Mouse (Mus musculus) urinary bladder, adult 2 months (tissue): ENCODE data around the gene Coro1b. TPM values are rescaled to one million over a fixed set of nuclear protein-coding genes. Genes with fewer than 3 reads are reported as not detected.
"Not testable (repeated sequence)": the region's sequence is repeated elsewhere in the genome, so short reads cannot be mapped to it uniquely, and the experiment has no call there.

Experiments
- DNase-seq: peaks from one replicate; pipeline ENCODE4 v3.0.0; 2022; ENCODE audit warnings: low spot score
- polyA plus RNA-seq: library from polyadenylated mRNA; depleted of rRNA; stranded (reverse); fragments of >200 nt; gene quantifications from 2 replicates; pipeline ENCODE4 v1.2.3, GENCODE M21; 2012

Gene Coro1b
- polyA plus RNA-seq, 1 experiment: 277 TPM

GRCm38 (mm10) chr19:4120496-4120895 is 27.9 kb upstream of the Coro1b start:
- no peak for DNase-seq

- peak; percentile 90 for DNase-seq
These were observed 27.2 kb upstream of the Coro1b start for GRCm38 (mm10) chr19:4121097-4121805.

- not testable (repeated sequence) for DNase-seq
These were observed 26.5 kb upstream of the Coro1b start for GRCm38 (mm10) chr19:4121896-4122295.

GRCm38 (mm10) chr19:4122411-4123370 is 25.7 kb upstream of the Coro1b start:
- DNase-seq: no peak

GRCm38 (mm10) chr19:4124432-4124831 is 24.0 kb upstream of the Coro1b start:
- no peak for DNase-seq

GRCm38 (mm10) chr19:4125268-4125667 is 23.2 kb upstream of the Coro1b start:
- DNase-seq: not testable (repeated sequence)

GRCm38 (mm10) chr19:4125741-4126696 is 22.4 kb upstream of the Coro1b start, which contains the start of gene Aip:
Aip (minus strand) TSS chr19:4125858.
- peak; percentile 94 for DNase-seq

GRCm38 (mm10) chr19:4126759-4127495 is 21.5 kb upstream of the Coro1b start:
- no peak for DNase-seq

- DNase-seq: no peak
These were observed 19.0 kb upstream of the Coro1b start for GRCm38 (mm10) chr19:4129462-4129861.

GRCm38 (mm10) chr19:4130106-4130505 is 18.3 kb upstream of the Coro1b start:
- no peak for DNase-seq

- DNase-seq: no peak
These were observed 17.3 kb upstream of the Coro1b start for GRCm38 (mm10) chr19:4131075-4131474.

GRCm38 (mm10) chr19:4131768-4132167 is 16.7 kb upstream of the Coro1b start:
- no peak for DNase-seq

GRCm38 (mm10) chr19:4134354-4134753 is 14.1 kb upstream of the Coro1b start:
- no peak for DNase-seq

- not testable (repeated sequence) for DNase-seq
These were observed 13.0 kb upstream of the Coro1b start for GRCm38 (mm10) chr19:4135229-4135962.

- DNase-seq: not testable (repeated sequence)
These were observed 12.5 kb upstream of the Coro1b start for GRCm38 (mm10) chr19:4135963-4136345.

- DNase-seq: no peak
These were observed 12.0 kb upstream of the Coro1b start for GRCm38 (mm10) chr19:4136463-4136862.

- no peak for DNase-seq
These were observed 10.5 kb upstream of the Coro1b start for GRCm38 (mm10) chr19:4137913-4138312.

GRCm38 (mm10) chr19:4139446-4139845 is 9.0 kb upstream of the Coro1b start, which contains the start of gene Gpr152:
Gpr152 (plus strand) TSS chr19:4139787.
- no peak for DNase-seq

GRCm38 (mm10) chr19:4140147-4140546 is 8.3 kb upstream of the Coro1b start:
- no peak for DNase-seq
